Mouse (Mus musculus): ENCODE results near the gene Wbp1l.

DNA sequence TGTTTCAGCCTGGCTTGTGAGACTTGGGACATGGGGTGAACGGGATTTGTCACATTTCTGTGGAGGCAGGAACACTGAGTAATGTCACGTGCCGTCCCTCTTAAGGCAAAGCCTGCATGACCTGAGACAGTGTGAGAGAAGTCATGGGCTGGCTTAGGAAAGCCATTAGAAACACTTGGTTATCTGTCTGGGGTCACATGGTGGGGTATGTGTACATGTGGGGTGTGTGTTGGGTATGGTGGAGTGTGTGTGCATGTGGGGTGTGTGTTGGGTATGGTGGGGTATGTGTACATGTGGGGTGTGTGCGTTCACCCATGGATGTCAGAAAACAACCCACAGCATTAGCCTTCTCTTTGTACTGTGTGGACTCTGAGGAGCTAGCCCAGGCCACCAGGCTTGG, 48.5 kb upstream of the Wbp1l start:
- TF ChIP-seq CTCF (IDR thresholded peaks at IDR 0.05; ENCODE audit: control insufficient read depth, insufficient read depth, insufficient read length) (no peak), FOSL1 (IDR thresholded peaks at IDR 0.05; ENCODE audit: insufficient read depth, low read length, poor library complexity, severe bottlenecking) (no peak)

Data from C2C12 (cell line).